In the genomic region with DNA sequence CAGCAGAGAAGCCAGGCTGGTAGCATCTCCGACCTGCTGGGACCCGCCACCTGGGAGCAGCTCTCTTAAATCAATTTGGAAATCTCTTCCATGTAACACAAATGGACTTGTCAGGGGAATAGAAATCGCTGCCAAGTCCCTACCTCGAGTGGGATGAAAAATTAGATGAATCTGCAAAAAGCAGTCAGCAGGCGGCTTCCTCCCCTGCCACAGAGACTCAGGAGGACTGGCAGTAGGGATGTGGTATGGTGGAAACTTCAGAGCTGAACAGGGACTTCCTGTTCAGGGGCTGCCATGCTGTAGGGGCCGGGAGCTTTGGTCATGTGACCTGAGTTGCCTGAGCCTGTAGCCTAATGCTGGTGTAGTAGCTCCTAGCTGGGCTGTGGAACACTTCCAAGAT, we compare ENCODE assay signal across 12 mouse cellular contexts.
A peak's percentile ranks its signal among the peaks of the same experiment; 100 is the strongest.
DNase-seq lines count a peak whose midpoint lies in the region; ATAC-seq lines count a peak whose summit lies in the region.
"Had no signal": no experiment of that assay in that cellular context is flagged by ENCODE, and none has a peak within 500 bp of the region (broad histone marks: within the 10 kb centered on the region; RNA-seq: fewer than 3 reads in every experiment).

No protein-coding gene starts in this region.

- H3K4me1 ChIP-seq in kidney, embryonic 16.5 days (ENCODE audit: insufficient read depth, low read length): no peaks in the 10 kb centered on the region
- H3K4me1 ChIP-seq: forebrain, embryonic 13.5 days had no signal

- no peak overlapping the region for H3K9ac ChIP-seq in kidney, embryonic 16.5 days (replicated peaks; ENCODE audit: low read length)
- H3K9ac ChIP-seq: forebrain, embryonic 13.5 days had no signal

- H3K27me3 ChIP-seq in kidney, embryonic 16.5 days (ENCODE audit: insufficient read depth, low read length): no peaks in the 10 kb centered on the region
- H3K27me3 ChIP-seq: forebrain, embryonic 13.5 days had no signal

- no peaks in the 10 kb centered on the region for H3K36me3 ChIP-seq in kidney, embryonic 16.5 days (ENCODE audit: insufficient read depth, low read length)

- peak; percentile 15 for DNase-seq in thymus, postnatal 14 days
- no peak for DNase-seq in thymus, postnatal 10 days (ENCODE audit: low spot score in 2 of 2)
- DNase-seq in layer of hippocampus, postnatal 36 days: peak; percentile 47 to 48
- DNase-seq in thymus, postnatal 36 days: peak; percentile 3 to 17
- no peak for DNase-seq in testis, postnatal 10 days (ENCODE audit: low spot score)
- DNase-seq in urinary bladder, postnatal 14 days (ENCODE audit: low spot score): no peak
- DNase-seq: kidney, adult 8-10 months; lung, postnatal 4 days had no signal

- no peak overlapping the region for H3K4me2 ChIP-seq in kidney, embryonic 16.5 days (replicated peaks; ENCODE audit: low read depth, low read length)
- H3K4me2 ChIP-seq: forebrain, embryonic 13.5 days had no signal

- no peaks in the 10 kb centered on the region; the same call in 1 of the 2 replicates for H3K9me3 ChIP-seq in kidney, embryonic 16.5 days (ENCODE audit: low read length)
- H3K9me3 ChIP-seq: forebrain, embryonic 13.5 days had no signal

- WGBS in kidney, embryonic 16.5 days: 48% methylated on average over 6 of the region's 6 CpGs

- no peak overlapping the region for H3K27ac ChIP-seq in kidney, embryonic 16.5 days (ENCODE audit: low read length)
- H3K27ac ChIP-seq: forebrain, embryonic 13.5 days had no signal

- H3K4me3 ChIP-seq in kidney, embryonic 16.5 days (ENCODE audit: low read length): no peak overlapping the region
- H3K4me3 ChIP-seq: forebrain, embryonic 13.5 days; myocyte had no signal

- ATAC-seq in frontal cortex, adult (ENCODE audit: low TSS enrichment): peak; percentile 95
- no peak for ATAC-seq in kidney, embryonic 16.5 days (ENCODE audit: low FRiP score, low TSS enrichment)
- ATAC-seq: forebrain, embryonic 13.5 days had no signal

Comparison
In these comparisons a context has a peak if more than half of its experiments do, and no peak if none do; other contexts are left out.
1. DNase-seq: peak in thymus, postnatal 14 days (single experiment), layer of hippocampus, postnatal 36 days (2 of 2) and thymus, postnatal 36 days (2 of 2); none in thymus, postnatal 10 days (0 of 2), testis, postnatal 10 days (single experiment) and urinary bladder, postnatal 14 days (single experiment).